Mouse (Mus musculus): Measurements from ENCODE around the gene Spdye4b.

Spdye4b gene

DNA sequence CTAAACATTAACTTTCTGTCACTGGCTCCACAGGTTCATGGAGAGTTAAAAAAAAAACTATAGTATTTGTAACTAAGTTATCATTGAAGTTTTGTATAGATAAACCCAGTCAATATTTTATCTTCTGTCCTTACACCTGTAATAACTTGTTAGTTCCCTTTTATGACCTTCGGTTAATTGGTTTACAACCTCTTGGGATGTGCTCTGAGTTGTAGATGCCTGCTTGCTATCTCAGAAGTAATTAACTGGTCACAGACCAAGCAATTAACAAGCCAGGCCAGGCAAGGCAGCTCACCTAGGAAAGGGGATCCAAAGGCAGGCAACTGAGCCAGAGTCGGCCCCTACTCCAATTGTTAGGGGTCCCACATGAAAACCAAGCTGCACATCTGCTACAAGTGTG is 33.0 kb downstream of the Spdye4b start:
- ATAC-seq (ENCODE audit: low TSS enrichment) = no peak

DNA sequence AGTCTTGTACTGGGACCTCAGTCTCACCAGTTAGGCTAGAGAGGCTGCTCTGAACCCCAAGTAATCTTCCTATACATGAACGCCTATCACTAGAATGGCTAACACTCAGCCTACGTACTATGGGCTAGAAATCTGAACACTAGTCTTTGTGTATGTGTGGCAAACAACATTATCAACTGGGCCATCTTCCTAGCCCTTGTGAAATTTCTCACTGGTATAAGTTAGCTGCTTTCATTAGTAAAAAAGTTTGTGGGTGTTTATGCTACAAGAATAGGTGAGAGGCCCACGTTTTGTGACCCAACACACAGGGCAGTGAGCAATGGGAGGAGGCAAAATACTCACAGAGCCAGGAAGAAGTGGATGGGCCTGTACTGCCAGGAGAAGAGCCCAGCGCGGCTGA is 40.2 kb downstream of the Spdye4b start:
- ATAC-seq (ENCODE audit: low TSS enrichment) = no peak

DNA sequence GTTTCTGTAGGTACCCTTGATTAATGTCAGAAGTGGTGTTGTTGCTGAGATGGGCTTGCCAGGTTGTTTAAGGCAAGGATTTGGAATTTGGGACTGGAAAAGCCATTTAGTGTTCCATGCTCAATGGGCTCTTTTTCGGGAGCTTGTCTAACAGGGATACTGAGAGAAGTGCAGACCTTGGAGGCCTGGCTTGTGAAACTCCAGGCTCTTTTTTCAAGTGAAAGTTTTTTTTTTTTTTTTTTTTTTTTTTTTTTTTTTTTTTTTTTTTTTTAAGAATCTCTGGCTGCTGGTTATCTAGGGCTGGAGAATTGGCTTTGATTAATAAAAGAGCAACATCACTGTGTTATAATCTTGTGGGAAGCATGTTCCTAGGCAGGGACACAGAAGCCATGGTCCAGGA is 41.5 kb downstream of the Spdye4b start:
- ATAC-seq (ENCODE audit: low TSS enrichment) = no peak

DNA sequence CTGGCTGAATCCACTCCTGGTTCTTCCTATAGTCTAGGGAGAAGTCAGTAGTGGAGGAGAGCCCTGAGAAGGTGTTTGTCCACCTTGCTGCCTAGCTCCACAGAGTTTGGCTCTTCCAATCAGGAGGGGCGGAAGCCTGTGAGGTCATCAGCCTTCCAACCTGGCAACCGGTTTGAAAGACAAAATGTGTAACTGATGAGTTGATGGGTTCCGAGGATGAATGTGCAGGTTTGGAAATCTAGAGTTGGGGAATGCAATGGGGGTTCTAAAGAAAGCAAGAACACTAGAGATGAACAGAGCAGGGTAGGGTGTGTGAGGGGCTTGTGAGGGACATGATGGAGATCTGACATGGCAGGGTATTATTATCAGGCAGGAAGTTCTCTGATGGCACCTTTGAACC is 46.0 kb downstream of the Spdye4b start, which contains the start of gene Spdye4a:
Gene Spdye4a (minus strand): TSS at position 101 of the 400 bp plus-strand sequence.
- ATAC-seq (ENCODE audit: low TSS enrichment) = no peak

DNA sequence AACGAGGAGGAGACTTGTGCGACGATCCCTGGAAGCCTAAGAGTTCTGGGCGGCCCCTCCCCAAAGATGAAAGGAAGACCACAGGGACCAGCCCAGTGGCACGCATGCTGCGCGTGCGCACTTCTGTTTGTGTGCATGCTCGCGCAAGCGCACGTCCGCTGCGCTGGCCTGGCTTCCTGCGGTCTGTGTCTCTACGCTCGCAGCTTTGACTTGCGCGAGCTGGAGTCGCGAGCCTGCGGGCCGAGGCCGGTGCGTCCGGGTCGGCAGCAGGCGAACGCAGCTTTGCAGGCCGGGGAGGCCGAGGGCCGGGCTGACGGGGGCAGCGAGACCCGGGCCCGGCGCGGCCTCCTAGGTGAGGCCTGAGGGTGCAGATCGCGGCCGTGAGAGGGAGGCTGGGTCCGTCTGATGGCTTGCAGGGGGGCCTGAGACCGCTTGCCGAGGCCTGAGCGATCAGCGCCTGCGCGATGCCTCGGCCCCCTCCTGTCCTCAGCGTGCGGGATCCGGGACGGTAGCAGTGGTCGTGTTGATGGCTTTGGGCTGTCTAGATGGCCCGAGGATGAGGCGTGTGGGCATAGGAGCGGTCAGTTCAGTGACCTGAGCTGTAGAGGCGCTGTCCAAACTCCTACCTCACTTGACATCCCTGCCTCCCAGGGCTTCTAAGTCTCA is 54.3 kb downstream of the Spdye4b start, which contains the start of gene Zfp12:
Gene Zfp12 (plus strand): TSS at position 136 of the 666 bp plus-strand sequence.
- ATAC-seq (ENCODE audit: low TSS enrichment) = peak; percentile 99

DNA sequence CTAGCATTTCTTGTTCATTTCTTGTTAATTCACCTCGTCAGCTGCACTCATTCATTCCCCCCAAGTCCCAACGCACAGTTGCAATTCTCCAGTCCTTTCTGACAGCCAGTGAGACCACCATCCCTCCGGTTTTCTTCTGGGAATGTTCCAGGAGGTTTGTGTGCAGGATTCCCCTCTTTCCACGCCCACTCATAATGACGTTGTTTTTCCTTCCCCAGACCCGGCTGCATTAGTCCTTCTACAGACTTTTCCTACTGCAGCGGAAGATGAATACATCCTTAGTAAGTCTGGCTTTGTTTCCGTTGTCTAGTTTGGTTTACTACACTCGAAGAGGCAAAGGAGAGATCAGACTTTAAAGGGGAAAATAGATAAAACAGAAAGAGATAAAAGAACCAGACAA is 55.2 kb downstream of the Spdye4b start:
- no peak for ATAC-seq (ENCODE audit: low TSS enrichment)

DNA sequence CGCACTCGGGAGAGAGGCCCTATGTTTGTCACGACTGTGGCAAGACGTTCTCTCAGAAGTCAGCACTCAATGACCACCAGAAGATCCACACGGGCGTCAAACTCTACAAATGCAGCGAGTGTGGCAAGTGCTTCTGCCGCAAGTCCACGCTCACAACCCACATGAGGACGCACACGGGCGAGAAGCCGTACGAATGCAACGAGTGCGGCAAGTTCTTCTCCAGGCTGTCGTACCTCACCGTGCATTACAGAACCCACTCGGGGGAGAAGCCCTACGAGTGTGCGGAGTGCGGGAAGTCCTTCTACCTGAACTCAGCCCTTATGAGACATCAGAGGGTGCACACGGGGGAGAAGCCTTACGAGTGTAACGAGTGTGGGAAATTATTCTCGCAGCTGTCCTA is 64.1 kb downstream of the Spdye4b start:
- no peak for ATAC-seq (ENCODE audit: low TSS enrichment)

DNA sequence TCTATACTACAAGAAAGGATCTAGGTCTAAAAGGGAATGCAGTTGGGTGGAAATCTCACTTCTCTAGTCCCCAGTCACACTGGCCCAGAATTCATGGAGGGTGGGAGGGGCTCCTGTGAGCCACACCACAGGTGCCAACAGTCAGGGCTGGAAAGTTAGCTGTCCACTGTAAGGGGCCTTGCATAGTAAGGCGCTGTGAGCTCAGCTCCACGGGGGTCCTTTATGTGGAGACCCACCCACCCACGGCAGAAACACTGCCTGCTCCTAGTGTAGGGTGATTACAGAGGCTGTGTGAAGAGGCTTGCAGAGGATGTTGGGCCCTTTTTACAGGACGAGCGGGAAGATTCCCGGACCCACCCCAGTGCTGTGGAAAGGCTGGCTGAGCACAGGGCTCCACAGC is 71.2 kb downstream of the Spdye4b start:
- 0 out of 2 replicates have a peak, but pooled peaks have one; percentile 7 for ATAC-seq (ENCODE audit: low TSS enrichment)

DNA sequence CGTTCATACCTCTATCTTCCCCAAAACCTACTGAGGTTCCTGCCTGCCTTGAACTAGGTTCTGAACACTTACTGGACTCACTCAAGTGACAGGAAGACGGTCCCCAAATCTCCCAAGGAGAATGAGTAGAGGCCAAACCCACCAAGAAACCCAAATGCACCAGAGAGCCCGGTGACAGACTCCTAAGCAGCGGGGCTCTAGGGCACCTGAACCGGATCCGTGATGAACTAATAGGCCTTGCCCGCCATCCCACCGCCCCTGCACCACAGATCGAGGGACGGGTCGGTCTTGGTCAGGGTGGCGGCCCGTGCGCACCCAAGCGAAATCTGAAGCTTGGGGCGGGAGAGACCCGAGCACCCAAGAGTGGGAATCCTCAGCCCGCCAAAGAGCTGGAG is 72.0 kb downstream of the Spdye4b start:
- ATAC-seq (ENCODE audit: low TSS enrichment) = no peak

DNA sequence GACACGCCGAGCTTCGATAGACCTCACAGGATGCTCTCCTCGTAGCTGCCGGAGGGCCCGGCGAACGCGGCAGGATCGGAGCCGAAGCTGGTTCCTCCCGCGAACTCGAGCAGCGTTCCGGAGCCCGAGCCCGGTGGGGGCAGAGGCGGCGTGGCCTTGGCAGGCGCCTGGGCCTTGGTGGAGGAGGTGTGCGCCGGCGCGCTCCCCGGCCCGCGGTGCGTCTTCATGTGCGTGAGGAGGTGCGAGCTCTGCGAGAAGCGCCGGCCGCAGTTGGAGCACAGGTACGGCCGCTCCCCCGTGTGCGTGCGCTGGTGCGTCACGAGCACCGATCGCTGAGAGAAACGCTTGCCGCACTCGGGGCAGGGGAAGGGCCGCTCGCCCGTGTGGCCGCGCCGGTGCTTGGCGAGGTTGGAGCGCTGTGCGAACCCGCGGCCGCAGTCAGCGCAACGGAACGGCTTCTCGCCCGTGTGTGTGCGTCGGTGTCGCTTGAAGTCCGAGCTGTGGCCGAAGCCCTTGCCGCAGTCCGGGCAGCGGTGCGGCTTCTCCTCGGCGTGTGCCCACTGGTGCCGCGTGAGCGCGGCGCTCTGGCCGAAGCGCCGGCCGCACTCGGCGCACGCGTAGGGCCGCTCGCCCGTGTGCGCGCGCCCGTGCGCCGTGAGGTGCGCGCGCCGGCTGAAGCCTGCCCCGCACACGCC is 72.5 kb downstream of the Spdye4b start:
- ATAC-seq (ENCODE audit: low TSS enrichment) = peak; percentile 32; the same call in 1 of the 2 replicates

DNA sequence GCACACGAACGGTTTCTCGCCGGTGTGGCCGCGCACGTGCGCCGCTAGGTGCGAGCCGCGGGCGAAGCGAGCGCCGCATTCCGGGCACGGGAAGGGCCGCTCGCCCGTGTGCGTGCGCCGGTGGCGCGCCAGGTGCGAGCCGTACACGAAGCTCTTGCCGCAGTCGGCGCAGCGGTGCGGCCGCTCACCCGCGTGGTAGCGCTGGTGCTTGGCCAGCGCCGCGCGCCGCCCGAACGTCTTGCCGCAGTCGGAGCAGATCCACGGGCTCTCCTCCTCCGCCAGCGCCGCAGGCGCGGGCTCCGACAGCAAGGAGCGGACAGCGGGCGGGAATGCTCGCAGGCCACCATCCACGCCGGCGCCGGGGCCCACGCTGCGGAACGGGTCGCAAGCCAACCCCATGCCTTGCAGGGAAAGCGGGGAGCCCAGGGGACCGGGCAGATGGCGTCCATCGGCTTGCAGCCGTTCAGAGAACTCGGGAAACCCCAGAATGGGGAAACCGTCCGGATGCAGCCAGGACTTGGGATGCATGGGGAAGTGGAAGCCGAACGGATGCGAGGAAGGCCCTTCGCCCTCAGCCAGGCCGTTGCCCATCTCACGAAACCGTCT is 73.2 kb downstream of the Spdye4b start:
- peak; percentile 33 for ATAC-seq (ENCODE audit: low TSS enrichment)
